Mouse (Mus musculus) forebrain, embryonic 13.5 days (tissue): Measurements from ENCODE around the gene Arhgap9. TPM values are rescaled to one million over a fixed set of nuclear protein-coding genes. Genes with fewer than 3 reads are reported as not detected.

Experiments used
- ATAC-seq: fragments of 200-750 bp; cut with Nextera tagmentation; 2 replicates; pipeline ENCODE4 v1.8.0; 2017
- H3K27ac ChIP-seq: fragments of 300-500 bp; sonication (generic); 2 replicates; pipeline ENCODE4 v1.5.1; 2015; ENCODE audit warnings: inconsistent platforms, mild to moderate bottlenecking, moderate library complexity
- H3K27me3 ChIP-seq: fragments of 300-500 bp; sonication (generic); 2 replicates; pipeline ENCODE4 v1.6.1; 2015; ENCODE audit warnings: mild to moderate bottlenecking, inconsistent platforms
- H3K36me3 ChIP-seq: fragments of 300-500 bp; sonication (generic); 2 replicates; pipeline ENCODE4 v1.6.1; 2015; ENCODE audit warnings: mild to moderate bottlenecking, inconsistent platforms; ENCODE audit not compliant: poor library complexity, severe bottlenecking
- H3K4me1 ChIP-seq: fragments of 300-500 bp; sonication (generic); 2 replicates; pipeline ENCODE4 v1.6.1; 2015; ENCODE audit warnings: inconsistent platforms
- H3K4me2 ChIP-seq: fragments of 300-500 bp; sonication (generic); 2 replicates; pipeline ENCODE4 v1.6.1; 2015; ENCODE audit warnings: inconsistent platforms, mild to moderate bottlenecking, moderate library complexity
- H3K4me3 ChIP-seq: fragments of 300-500 bp; sonication (generic); 2 replicates; pipeline ENCODE4 v1.5.1; 2015; ENCODE audit warnings: mild to moderate bottlenecking, inconsistent platforms
- H3K9ac ChIP-seq: fragments of 300-500 bp; sonication (generic); 2 replicates; pipeline ENCODE4 v1.6.1; 2015; ENCODE audit warnings: mild to moderate bottlenecking, inconsistent platforms
- H3K9me3 ChIP-seq: fragments of 300-500 bp; sonication (generic); replicated peaks from 2 replicates; pipeline ENCODE4 v1.6.1; 2016; ENCODE audit warnings: inconsistent platforms
- WGBS: fragments of 180-500 bp; shearing (Covaris S2); methylation state at CpG from one replicate; pipeline ENCODE4 v1.1.7; 2015; 5-methylcytosine and 5-hydroxymethylcytosine counted together
- polyA plus RNA-seq: library from polyadenylated mRNA; unstranded; fragments of >200 nt; fragmentation: Nextera tagmentation; extraction: Ambion mirVana; gene quantifications from 2 replicates; pipeline ENCODE4 v1.2.1, GENCODE M21; 2015

Arhgap9 gene
- polyA plus RNA-seq, 1 experiment from 2014 or later = 0.39 TPM

GRCm38 (mm10) chr10:127353909-127354895 lies 32.4 kb downstream of the Arhgap9 start, which contains the start of gene Inhbe:
Gene Inhbe, minus strand, starts transcription at chr10:127354411.
- no peak for ATAC-seq
- no peak within 1 kb of the TSS for H3K4me3 ChIP-seq
- H3K4me1 ChIP-seq = 0 out of 2 replicates have a peak, but pooled peaks cover 5% of the 10 kb centered on the region
- no peak within 1 kb of the TSS for H3K4me2 ChIP-seq
- no peaks in the 10 kb centered on the region for H3K36me3 ChIP-seq
- no peaks in the 10 kb centered on the region for H3K9me3 ChIP-seq
- no peak within 1 kb of the TSS for H3K27ac ChIP-seq
- 88% methylated on average over 18 of the region's 18 CpGs for WGBS
- no peak within 1 kb of the TSS for H3K9ac ChIP-seq
- H3K27me3 ChIP-seq = 0 out of 2 replicates have a peak, but pooled peaks cover 15% of the 10 kb centered on the region

GRCm38 (mm10) chr10:127355336-127355735 lies 33.6 kb downstream of the Arhgap9 start:
- no peaks in the 10 kb centered on the region for H3K9me3 ChIP-seq
- no peak for ATAC-seq
- H3K27me3 ChIP-seq = 0 out of 2 replicates have a peak, but pooled peaks cover 10% of the 10 kb centered on the region
- H3K36me3 ChIP-seq = no peaks in the 10 kb centered on the region
- 56% methylated on average over 10 of the region's 10 CpGs for WGBS
- H3K4me2 ChIP-seq = no peak overlapping the region
- no peak overlapping the region for H3K9ac ChIP-seq
- H3K4me1 ChIP-seq = 0 out of 2 replicates have a peak, but pooled peaks cover 5% of the 10 kb centered on the region
- no peak overlapping the region for H3K4me3 ChIP-seq
- H3K27ac ChIP-seq = no peak overlapping the region

GRCm38 (mm10) chr10:127360714-127361113 lies 39.0 kb downstream of the Arhgap9 start:
- H3K27ac ChIP-seq = no peak overlapping the region
- H3K36me3 ChIP-seq = no peaks in the 10 kb centered on the region
- no peaks in the 10 kb centered on the region for H3K27me3 ChIP-seq
- no peak for ATAC-seq
- 80% methylated on average over 3 of the region's 3 CpGs for WGBS
- H3K4me1 ChIP-seq = no peaks in the 10 kb centered on the region
- no peaks in the 10 kb centered on the region for H3K9me3 ChIP-seq
- no peak overlapping the region for H3K9ac ChIP-seq
- H3K4me2 ChIP-seq = no peak overlapping the region
- H3K4me3 ChIP-seq = no peak overlapping the region

- H3K36me3 ChIP-seq = no peaks in the 10 kb centered on the region
- WGBS = 78% methylated on average over 5 of the region's 5 CpGs
- H3K4me2 ChIP-seq = no peak overlapping the region
- H3K4me3 ChIP-seq = no peak overlapping the region
- no peak for ATAC-seq
- no peak overlapping the region for H3K27ac ChIP-seq
- no peak overlapping the region for H3K9ac ChIP-seq
- H3K4me1 ChIP-seq = peaks cover 12% of the 10 kb centered on the region
- H3K27me3 ChIP-seq = peaks cover 3% of the 10 kb centered on the region; the same call in 1 of the 2 replicates
- H3K9me3 ChIP-seq = no peaks in the 10 kb centered on the region
These were observed 45.4 kb downstream of the Arhgap9 start for GRCm38 (mm10) chr10:127367116-127367515.

GRCm38 (mm10) chr10:127368273-127368672 lies 46.5 kb downstream of the Arhgap9 start:
- no peak for ATAC-seq

GRCm38 (mm10) chr10:127369834-127370820 lies 48.4 kb downstream of the Arhgap9 start, which contains the start of gene Inhbc:
Gene Inhbc, minus strand, starts transcription at chr10:127370431.
- WGBS = 83% methylated on average over 22 of the region's 22 CpGs
- H3K4me2 ChIP-seq = no peak within 1 kb of the TSS
- no peaks in the 10 kb centered on the region for H3K36me3 ChIP-seq
- H3K27me3 ChIP-seq = peaks cover 3% of the 10 kb centered on the region; the same call in 1 of the 2 replicates
- H3K4me1 ChIP-seq = peaks cover 12% of the 10 kb centered on the region
- H3K4me3 ChIP-seq = no peak within 1 kb of the TSS
- no peak within 1 kb of the TSS for H3K9ac ChIP-seq
- no peak within 1 kb of the TSS for H3K27ac ChIP-seq
- no peak for ATAC-seq
- H3K9me3 ChIP-seq = no peaks in the 10 kb centered on the region

More at GRCm38 (mm10) chr10:127368273-127368672, 46.5 kb downstream of the Arhgap9 start:
- Histone ChIP-seq H3K27me3 (peaks cover 3% of the 10 kb centered on the region; the same call in 1 of the 2 replicates), H3K9ac (no peak overlapping the region), H3K36me3 (no peaks in the 10 kb centered on the region), H3K4me1 (peaks cover 12% of the 10 kb centered on the region), H3K4me3 (no peak overlapping the region), H3K4me2 (no peak overlapping the region), H3K27ac (no peak overlapping the region), H3K9me3 (no peaks in the 10 kb centered on the region)
- 53% methylated on average over 2 of the region's 2 CpGs for WGBS

- no peak overlapping the region for H3K4me2 ChIP-seq
- no peak overlapping the region for H3K9ac ChIP-seq
- peaks cover 3% of the 10 kb centered on the region; the same call in 1 of the 2 replicates for H3K27me3 ChIP-seq
- WGBS = 57% methylated on average over 2 of the region's 2 CpGs
- no peak overlapping the region for H3K4me3 ChIP-seq
- no peak overlapping the region for H3K27ac ChIP-seq
- ATAC-seq = no peak
- no peaks in the 10 kb centered on the region for H3K9me3 ChIP-seq
- no peaks in the 10 kb centered on the region for H3K36me3 ChIP-seq
- H3K4me1 ChIP-seq = peaks cover 12% of the 10 kb centered on the region
These were observed 49.3 kb downstream of the Arhgap9 start for GRCm38 (mm10) chr10:127371023-127371422.

GRCm38 (mm10) chr10:127377700-127378099 lies 55.9 kb downstream of the Arhgap9 start:
- Histone ChIP-seq H3K9me3 (no peaks in the 10 kb centered on the region), H3K27me3 (no peaks in the 10 kb centered on the region), H3K9ac (no peak overlapping the region), H3K4me3 (no peak overlapping the region), H3K4me2 (no peak overlapping the region), H3K4me1 (peaks cover 12% of the 10 kb centered on the region), H3K36me3 (no peaks in the 10 kb centered on the region), H3K27ac (no peak overlapping the region)
- ATAC-seq = no peak
- 76% methylated on average over 3 of the region's 3 CpGs for whole genome bisulfite sequencing

Other genes starting within 250 kb of the Arhgap9 start
- 1.5 and 1.7 TPM in 2 replicates for gene Agap2, start 246.7 kb upstream of the Arhgap9 start, polyA plus RNA-seq
- gene Os9, start 200.8 kb upstream of the Arhgap9 start, polyA plus RNA-seq = 94.8 and 101 TPM in 2 replicates
- 15.7 and 16.7 TPM in 2 replicates for gene B4galnt1, start 156.7 kb upstream of the Arhgap9 start, polyA plus RNA-seq
- gene Slc26a10, start 141.3 kb upstream of the Arhgap9 start, polyA plus RNA-seq = 0.93 and 1.1 TPM in 2 replicates
- gene Arhgef25, start 131.9 kb upstream of the Arhgap9 start, polyA plus RNA-seq = 24.3 and 25.8 TPM in 2 replicates
- 150 and 155 TPM in 2 replicates for gene Dtx3, start 126.2 kb upstream of the Arhgap9 start, polyA plus RNA-seq
- 18.8 and 19.5 TPM in 2 replicates for gene Pip4k2c, start 110.4 kb upstream of the Arhgap9 start, polyA plus RNA-seq
- 45.4 and 47.6 TPM in 2 replicates for gene Kif5a, start 58.6 kb upstream of the Arhgap9 start, polyA plus RNA-seq
- gene Dctn2, start 55.6 kb upstream of the Arhgap9 start, polyA plus RNA-seq = 262 and 282 TPM in 2 replicates
- 13.6 and 16.7 TPM in 2 replicates for gene Mbd6, start 32.9 kb upstream of the Arhgap9 start, polyA plus RNA-seq
- gene Mars, start 10.2 kb upstream of the Arhgap9 start, polyA plus RNA-seq = 137 and 138 TPM in 2 replicates
- gene Gli1, start 20.0 kb downstream of the Arhgap9 start, polyA plus RNA-seq = 1.1 and 2.1 TPM in 2 replicates
- gene Inhbe, start 32.4 kb downstream of the Arhgap9 start, polyA plus RNA-seq = 0.03 and 0.06 TPM in 2 replicates
- not detected in 2 replicates for gene Inhbc, start 48.5 kb downstream of the Arhgap9 start, polyA plus RNA-seq
- 35.7 and 39.3 TPM in 2 replicates for gene R3hdm2, start 58.4 kb downstream of the Arhgap9 start, polyA plus RNA-seq
- gene Stac3, start 179.7 kb downstream of the Arhgap9 start, polyA plus RNA-seq = 1.0 and 1.1 TPM in 2 replicates
- gene Ndufa4l2, start 193.0 kb downstream of the Arhgap9 start, polyA plus RNA-seq = 11.9 and 12.8 TPM in 2 replicates
- gene Shmt2, start 200.5 kb downstream of the Arhgap9 start, polyA plus RNA-seq = 89.6 and 91.5 TPM in 2 replicates
- 36.8 and 50.7 TPM in 2 replicates for gene Nxph4, start 212.6 kb downstream of the Arhgap9 start, polyA plus RNA-seq